Mouse (Mus musculus) embryo, embryonic 9.5 days (tissue): Measurements from ENCODE around the gene Scgb3a1.
A peak's percentile ranks its signal among the peaks of the same experiment; 100 is the strongest.

Experiments used
- DNase-seq: peaks from one replicate; pipeline ENCODE4 v3.0.0-alpha.2; 2017; ENCODE audit errors: extremely low spot score

Gene Scgb3a1

GRCm38 (mm10) chr11:49663310-49663709, at the start of gene Scgb3a1:
Gene Scgb3a1, plus strand, starts transcription at chr11:49663610.
- no peak for DNase-seq

GRCm38 (mm10) chr11:49615856-49616725, 47.3 kb upstream of the Scgb3a1 start:
- DNase-seq: no peak

GRCm38 (mm10) chr11:49618476-49618875, 44.9 kb upstream of the Scgb3a1 start:
- DNase-seq: no peak

GRCm38 (mm10) chr11:49621953-49622352, 41.5 kb upstream of the Scgb3a1 start:
- no peak for DNase-seq

GRCm38 (mm10) chr11:49624156-49624555, 39.3 kb upstream of the Scgb3a1 start:
- no peak for DNase-seq

- DNase-seq: no peak
Measured at GRCm38 (mm10) chr11:49625863-49626262, 37.5 kb upstream of the Scgb3a1 start.

GRCm38 (mm10) chr11:49626748-49627147, 36.7 kb upstream of the Scgb3a1 start:
- DNase-seq: no peak

GRCm38 (mm10) chr11:49631154-49631553, 32.3 kb upstream of the Scgb3a1 start:
- DNase-seq: no peak

- no peak for DNase-seq
Measured at GRCm38 (mm10) chr11:49632256-49632655, 31.2 kb upstream of the Scgb3a1 start.

- DNase-seq: no peak
Measured at GRCm38 (mm10) chr11:49634101-49634500, 29.3 kb upstream of the Scgb3a1 start.

GRCm38 (mm10) chr11:49635671-49636070, 27.7 kb upstream of the Scgb3a1 start:
- DNase-seq: no peak

- peak; percentile 39 for DNase-seq
Measured at GRCm38 (mm10) chr11:49636449-49636848, 27.0 kb upstream of the Scgb3a1 start.

- no peak for DNase-seq
Measured at GRCm38 (mm10) chr11:49645677-49646076, 17.7 kb upstream of the Scgb3a1 start.

GRCm38 (mm10) chr11:49650113-49650993, 13.1 kb upstream of the Scgb3a1 start:
- DNase-seq: peak; percentile 48

- no peak for DNase-seq
Measured at GRCm38 (mm10) chr11:49650994-49651761, 12.2 kb upstream of the Scgb3a1 start.

- DNase-seq: no peak
Measured at GRCm38 (mm10) chr11:49651762-49652322, 11.6 kb upstream of the Scgb3a1 start.

GRCm38 (mm10) chr11:49652401-49653078, 10.9 kb upstream of the Scgb3a1 start:
- DNase-seq: peak; percentile 88

GRCm38 (mm10) chr11:49653079-49653408, 10.4 kb upstream of the Scgb3a1 start:
- no peak for DNase-seq

- no peak for DNase-seq
Measured at GRCm38 (mm10) chr11:49654651-49655050, 8.8 kb upstream of the Scgb3a1 start.

- no peak for DNase-seq
Measured at GRCm38 (mm10) chr11:49655501-49655900, 7.9 kb upstream of the Scgb3a1 start.

GRCm38 (mm10) chr11:49658065-49658464, 5.3 kb upstream of the Scgb3a1 start:
- DNase-seq: no peak
